Mouse (Mus musculus) liver, embryonic 14.5 days (tissue): ENCODE data around the gene BC004004. TPM values are rescaled to one million over a fixed set of nuclear protein-coding genes. Genes with fewer than 3 reads are reported as not detected.

ENCODE experiments used
- ATAC-seq: fragments of 200-750 bp; cut with Nextera tagmentation; 2 replicates; pipeline ENCODE4 v1.8.0; 2017; ENCODE audit warnings: moderate number of reproducible peaks, mild to moderate bottlenecking, moderate library complexity; ENCODE audit not compliant: insufficient read depth
- DNase-seq, 3 experiments: peaks; one replicate each; pipeline ENCODE4 v3.0.0-alpha.2; 2012 to 2013; ENCODE audit warnings: low read depth in 3 of 3, low spot score in 3 of 3
- H3K27ac ChIP-seq: fragments of 300-500 bp; sonication (generic); 2 replicates; pipeline ENCODE4 v1.5.1; 2014; ENCODE audit warnings: moderate library complexity, mild to moderate bottlenecking, control low read depth, inconsistent platforms
- H3K27me3 ChIP-seq: fragments of 300-500 bp; sonication (generic); 2 replicates; pipeline ENCODE4 v1.6.1; 2014; ENCODE audit warnings: mild to moderate bottlenecking, low read length, moderate library complexity; ENCODE audit not compliant: control insufficient read depth, insufficient read depth
- H3K36me3 ChIP-seq: fragments of 300-500 bp; sonication (generic); replicated peaks from 2 replicates; pipeline ENCODE4 v1.6.1; 2014; ENCODE audit warnings: low read depth; ENCODE audit not compliant: control insufficient read depth, insufficient read depth
- H3K4me1 ChIP-seq, 2 experiments: fragments of 200-500 bp in 1 of 2; fragments of 300-500 bp in 1 of 2; sonication (generic) in 1 of 2; replicated peaks; 2 replicates each; pipeline ENCODE4 v1.6.1; 2012 to 2014; ENCODE audit warnings: antibody characterized with exemption in 1 of 2, inconsistent platforms in 1 of 2, low read length in 1 of 2; ENCODE audit not compliant: control insufficient read depth in 2 of 2, insufficient read depth in 2 of 2
- H3K4me2 ChIP-seq: fragments of 300-500 bp; sonication (generic); 2 replicates; pipeline ENCODE4 v1.6.1; 2014; ENCODE audit warnings: low read depth, mild to moderate bottlenecking, control low read depth, moderate library complexity
- H3K4me3 ChIP-seq, 2 experiments: fragments of 200-500 bp in 1 of 2; fragments of 300-500 bp in 1 of 2; sonication (generic) in 1 of 2; 2 replicates each; pipeline ENCODE4 v1.5.1; 2012 to 2014; ENCODE audit warnings: low read depth in 2 of 2, low read length in 2 of 2, mild to moderate bottlenecking in 2 of 2, control low read depth in 1 of 2, inconsistent platforms in 1 of 2, moderate library complexity in 1 of 2; ENCODE audit not compliant: insufficient read depth in 1 of 2
- H3K9ac ChIP-seq: fragments of 300-500 bp; sonication (generic); replicated peaks from 2 replicates; pipeline ENCODE4 v1.6.1; 2014; ENCODE audit warnings: mild to moderate bottlenecking, control low read depth, moderate library complexity
- H3K9me3 ChIP-seq: fragments of 300-500 bp; sonication (generic); 2 replicates; pipeline ENCODE4 v1.6.1; 2016; ENCODE audit warnings: low read length, mixed read lengths; ENCODE audit not compliant: control insufficient read depth
- CTCF ChIP-seq: IDR thresholded peaks from 2 replicates; pipeline ENCODE4 v1.5.1; 2016; ENCODE audit warnings: antibody characterized with exemption, low read depth, control low read depth
- EP300 ChIP-seq: IDR thresholded peaks from 2 replicates; pipeline ENCODE4 v1.6.1; 2016; ENCODE audit warnings: antibody characterized with exemption, low read depth
- WGBS: fragments of 180-500 bp; shearing (Covaris S2); extraction: QIAGEN DNeasy Blood & Tissue Kit; methylation state at CpG from one replicate; pipeline ENCODE4 v1.1.7; 2014; ENCODE audit not compliant: insufficient replicate concordance; 5-methylcytosine and 5-hydroxymethylcytosine counted together
- polyA plus RNA-seq, 2 experiments: library from polyadenylated mRNA; depleted of rRNA in 1 of 2; stranded (reverse) in 1 of 2; unstranded in 1 of 2; fragments of >200 nt; fragmentation: Nextera tagmentation in 1 of 2; extraction: Ambion mirVana in 1 of 2; gene quantifications; 2 replicates each; pipeline versions ENCODE4 v1.2.1 to v1.2.3; 2012 to 2014

The BC004004 gene
- polyA plus RNA-seq, 2 experiments, result 26.1 to 58.1 TPM

GRCm38 (mm10) chr17:29305058-29305806 lies 36.6 kb downstream of the BC004004 start:
- Histone ChIP-seq H3K4me2 (no peak overlapping the region), H3K9ac (no peak overlapping the region), H3K4me3 (no peak overlapping the region), H3K36me3 (peaks cover 3% of the 10 kb centered on the region), H3K4me1 (0 out of 4 replicates have a peak, but pooled peaks cover 0 to 3% of the 10 kb centered on the region in 2 experiments), H3K27me3 (no peaks in the 10 kb centered on the region), H3K27ac (no peak overlapping the region), H3K9me3 (no peaks in the 10 kb centered on the region)
- no peak for ATAC-seq
- WGBS, result 25% methylated on average over 15 of the region's 15 CpGs
- no peak for DNase-seq
- no peak for TF ChIP-seq EP300
- TF ChIP-seq CTCF, result no peak

DNA sequence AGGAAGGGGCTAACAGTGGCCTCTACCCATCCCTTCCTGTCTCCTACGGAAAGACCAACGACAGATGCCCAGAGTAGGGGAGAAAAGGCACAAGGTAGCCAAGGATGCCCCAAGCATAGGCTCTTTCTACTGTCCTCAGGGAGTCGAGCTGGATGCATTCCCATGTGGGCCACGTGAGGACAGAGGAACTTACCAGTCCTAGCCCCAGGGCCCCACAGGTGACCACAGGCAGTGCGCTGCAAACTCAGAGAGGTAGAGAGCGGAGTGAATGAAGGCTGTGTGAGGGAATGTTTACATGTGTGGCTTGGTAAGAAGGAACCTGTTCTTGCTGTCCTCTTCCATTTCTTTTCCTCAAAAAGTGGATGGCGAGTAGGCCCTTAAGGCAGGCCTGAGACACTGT lies 37.3 kb downstream of the BC004004 start:
- ATAC-seq, result no peak
- H3K4me3 ChIP-seq, result no peak overlapping the region
- H3K4me2 ChIP-seq, result no peak overlapping the region
- H3K9me3 ChIP-seq, result no peaks in the 10 kb centered on the region
- H3K27ac ChIP-seq, result no peak overlapping the region
- no peak overlapping the region for H3K9ac ChIP-seq
- no peaks in the 10 kb centered on the region for H3K27me3 ChIP-seq
- WGBS, result 30% methylated on average over 7 of the region's 7 CpGs
- peaks cover under 1% of the 10 kb centered on the region for H3K36me3 ChIP-seq
- TF ChIP-seq CTCF (no peak), EP300 (no peak)
- H3K4me1 ChIP-seq, result 0 out of 4 replicates have a peak, but pooled peaks cover 0 to 3% of the 10 kb centered on the region in 2 experiments
- no peak for DNase-seq

DNA sequence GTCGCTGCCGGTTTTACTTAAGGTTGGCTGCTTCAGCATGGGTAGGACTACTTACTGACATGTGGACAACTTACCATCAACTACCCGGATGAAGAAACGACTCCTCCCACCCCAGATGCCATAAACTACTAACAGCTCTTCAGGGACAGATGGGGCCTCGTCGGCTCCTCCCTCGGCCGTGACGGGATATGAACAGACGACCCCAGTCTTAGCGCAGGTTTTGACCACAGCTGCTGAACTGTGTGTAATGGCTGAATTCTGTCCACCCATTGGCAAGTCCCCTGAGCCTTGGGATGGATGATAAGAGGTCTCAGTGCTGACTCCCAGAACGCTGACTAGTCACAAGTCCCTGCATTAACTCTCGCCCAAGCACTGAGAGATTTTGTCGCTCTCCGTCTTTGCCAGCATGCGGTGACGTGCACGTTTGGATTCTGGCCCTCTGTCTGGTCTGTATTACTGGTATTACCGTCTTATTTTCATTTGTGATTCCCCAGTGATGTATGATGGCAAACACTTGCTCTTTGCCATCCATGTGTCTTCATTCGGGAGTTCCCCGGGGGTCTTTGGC lies 41.6 kb downstream of the BC004004 start:
- ATAC-seq (no peak), DNase-seq (no peak)
- Histone ChIP-seq H3K36me3 (no peaks in the 10 kb centered on the region), H3K9ac (no peak overlapping the region), H3K9me3 (peaks cover 2% of the 10 kb centered on the region; the same call in 1 of the 2 replicates), H3K4me3 (no peak overlapping the region), H3K27ac (no peak overlapping the region), H3K4me1 (no peaks in the 10 kb centered on the region), H3K27me3 (no peaks in the 10 kb centered on the region), H3K4me2 (no peak overlapping the region)
- TF ChIP-seq CTCF, result no peak
- TF ChIP-seq EP300, result no peak
- 67% methylated on average over 21 of the region's 21 CpGs for whole genome bisulfite sequencing

GRCm38 (mm10) chr17:29311602-29312001 lies 43.0 kb downstream of the BC004004 start:
- ATAC-seq, result no peak
- no peak overlapping the region for H3K4me3 ChIP-seq
- no peaks in the 10 kb centered on the region for H3K36me3 ChIP-seq
- no peak overlapping the region for H3K4me2 ChIP-seq
- TF ChIP-seq CTCF (no peak), EP300 (no peak)
- H3K27me3 ChIP-seq, result no peaks in the 10 kb centered on the region
- H3K9me3 ChIP-seq, result peaks cover 2% of the 10 kb centered on the region; the same call in 1 of the 2 replicates
- DNase-seq, result no peak
- 76% methylated on average over 8 of the region's 8 CpGs for WGBS
- H3K27ac ChIP-seq, result no peak overlapping the region
- no peak overlapping the region for H3K9ac ChIP-seq
- no peaks in the 10 kb centered on the region for H3K4me1 ChIP-seq

GRCm38 (mm10) chr17:29312082-29312481 lies 43.5 kb downstream of the BC004004 start:
- 77% methylated on average over 2 of the region's 2 CpGs for WGBS
- no peaks in the 10 kb centered on the region for H3K27me3 ChIP-seq
- TF ChIP-seq EP300 (no peak), CTCF (no peak)
- no peaks in the 10 kb centered on the region for H3K36me3 ChIP-seq
- H3K9ac ChIP-seq, result no peak overlapping the region
- no peak for DNase-seq
- H3K9me3 ChIP-seq, result peaks cover 2% of the 10 kb centered on the region; the same call in 1 of the 2 replicates
- no peak overlapping the region for H3K27ac ChIP-seq
- H3K4me1 ChIP-seq, result no peaks in the 10 kb centered on the region
- no peak overlapping the region for H3K4me3 ChIP-seq
- H3K4me2 ChIP-seq, result no peak overlapping the region
- no peak for ATAC-seq
